Mouse (Mus musculus) CD8-positive naive resting alpha-beta T cell, adult 57 days (primary cell): Measurements from ENCODE around the gene Atp6v1e1. TPM values are rescaled to one million over a fixed set of nuclear protein-coding genes. Genes with fewer than 3 reads are reported as not detected.

Source experiments
- total RNA-seq: library from RNA; stranded (reverse); gene quantifications from one replicate; pipeline ENCODE4 v1.2.4, GENCODE M21; 2023

The Atp6v1e1 gene
- total RNA-seq = 116 TPM

DNA sequence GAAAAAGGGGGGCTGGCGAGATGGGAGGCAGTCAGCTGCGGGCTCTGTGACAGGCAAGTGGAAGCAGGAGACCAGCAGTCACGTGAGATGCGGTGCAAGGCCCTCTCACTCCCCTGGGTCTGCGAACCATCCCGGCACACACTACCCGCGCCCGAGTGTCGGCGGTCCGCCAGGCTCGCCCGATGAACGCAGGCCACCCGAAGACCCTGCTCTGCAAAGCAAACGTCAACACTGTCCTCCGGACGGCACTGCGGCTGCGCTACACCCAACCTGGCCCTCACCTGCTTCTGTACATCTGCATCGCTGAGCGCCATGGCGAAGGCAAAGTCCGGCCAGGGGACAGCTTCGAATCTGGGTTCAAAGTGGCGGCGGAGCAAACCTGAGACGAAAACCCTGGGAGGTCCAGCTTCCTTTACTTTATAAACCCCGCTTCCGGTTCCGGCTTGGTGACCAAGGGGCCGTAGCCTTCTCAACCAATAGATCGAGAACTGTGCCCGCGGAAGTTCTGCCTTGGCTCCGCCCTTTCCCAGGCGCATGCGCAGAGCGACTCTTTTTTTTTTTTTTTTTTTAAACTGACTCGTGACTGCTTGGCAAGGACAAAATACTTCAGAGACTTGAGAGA lies at the start of gene Atp6v1e1:
TSS of gene Atp6v1e1 (minus strand) at position 487 of the 622 bp plus-strand sequence.

GRCm38 (mm10) chr6:120835474-120836374 lies 13.1 kb upstream of the Atp6v1e1 start, which contains the start of gene Bcl2l13:
Gene Bcl2l13 (plus strand): TSS chr6:120836212.

GRCm38 (mm10) chr6:120773149-120773628 lies 49.4 kb downstream of the Atp6v1e1 start, which contains the start of gene Slc25a18:
Gene Slc25a18 (plus strand): TSS chr6:120773578.

Other genes starting within 250 kb of the Atp6v1e1 start
- gene Cecr2, start 156.4 kb downstream of the Atp6v1e1 start, total RNA-seq = 3.2 TPM
- gene Slc25a18, start 49.2 kb downstream of the Atp6v1e1 start, total RNA-seq = 0.37 TPM
- 42.8 TPM for gene Bcl2l13, start 13.4 kb upstream of the Atp6v1e1 start, total RNA-seq
- 23.0 TPM for gene Bid, start 94.1 kb upstream of the Atp6v1e1 start, total RNA-seq